Mouse (Mus musculus) C3H10T1/2 (cell line): ENCODE measurements around the gene Drd2. TPM values are rescaled to one million over a fixed set of nuclear protein-coding genes. Genes with fewer than 3 reads are reported as not detected.

Experiments used
- polyA plus RNA-seq, 2 experiments: library from polyadenylated mRNA; unstranded; fragments of >200 nt; fragmentation: generic; extraction: Trizol; gene quantifications; one replicate each; pipeline ENCODE4 v1.2.1; 2012; ENCODE audit warnings: missing spikeins in 2 of 2

Drd2 gene
- polyA plus RNA-seq = not detected

DNA sequence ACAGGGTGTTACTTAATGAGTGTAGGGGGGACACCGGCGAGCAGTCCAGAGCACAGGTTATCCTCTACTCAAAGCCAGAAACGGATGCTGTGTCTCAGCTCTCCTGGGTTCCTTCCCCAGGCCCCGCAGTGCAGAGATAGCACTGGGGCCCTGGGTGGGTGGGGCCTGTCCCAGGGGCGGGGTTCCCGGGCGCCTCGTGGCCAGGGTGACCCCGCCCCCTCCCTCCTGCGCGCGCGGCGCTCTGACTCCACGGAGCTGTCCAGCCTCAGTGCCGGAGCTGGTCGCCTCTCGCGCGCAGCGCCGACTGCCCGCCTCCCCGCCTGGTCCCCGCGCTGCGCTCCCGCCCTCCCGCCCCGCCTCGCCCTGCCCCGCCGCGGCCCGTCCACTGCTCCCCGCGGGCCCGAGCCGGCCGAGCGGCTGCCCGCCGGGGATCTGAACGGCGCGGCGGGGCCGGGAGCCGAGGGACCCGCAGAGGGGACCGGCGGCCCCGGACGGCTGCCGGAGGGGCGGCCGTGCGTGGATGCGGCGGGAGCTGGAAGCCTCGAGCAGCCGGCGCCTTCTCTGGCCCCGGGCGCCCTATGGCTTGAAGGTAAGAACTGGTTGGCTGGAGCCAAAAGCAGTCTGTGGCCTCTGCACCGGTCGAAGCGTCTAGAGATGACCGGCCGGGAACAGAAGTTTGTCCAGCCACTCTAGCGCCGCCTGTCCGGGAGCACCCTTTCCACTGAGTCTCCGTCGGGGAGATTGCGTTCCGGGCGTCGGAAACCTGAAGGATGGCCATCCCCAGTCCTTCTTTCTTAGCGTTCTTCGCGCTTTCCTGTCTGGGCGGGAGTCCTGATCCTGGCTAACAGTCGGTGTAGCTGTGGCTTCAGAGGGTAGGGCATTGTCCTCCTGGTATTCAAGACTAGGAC lies at the start of gene Drd2:
TSS of gene Drd2 (plus strand) at position 492 of the 908 bp plus-strand sequence.

GRCm38 (mm10) chr9:49426921-49427320 lies 86.5 kb downstream of the Drd2 start, which contains the start of gene Ankk1:
Ankk1 (minus strand) TSS chr9:49427021.

Other genes starting within 250 kb of the Drd2 start
- gene Gm4894, start 90.1 kb upstream of the Drd2 start, polyA plus RNA-seq = not detected
- gene Ankk1, start 86.4 kb downstream of the Drd2 start, polyA plus RNA-seq = not detected
- 1 to 10 TPM in 1 of 2 experiments, under 1 TPM in 1; 0.29 to 1.5 TPM for gene Ttc12, start 145.6 kb downstream of the Drd2 start, polyA plus RNA-seq